Mouse (Mus musculus) ES-Bruce4 (cell line): ENCODE results near the gene Pbxip1. TPM values are rescaled to one million over a fixed set of nuclear protein-coding genes. Genes with fewer than 3 reads are reported as not detected.

Experiments
- H3K27ac ChIP-seq: 2 replicates; pipeline ENCODE4 v1.5.1; 2012; ENCODE audit warnings: low read length, inconsistent platforms; ENCODE audit not compliant: insufficient read depth
- H3K27me3 ChIP-seq: 2 replicates; pipeline ENCODE4 v1.6.1; 2012; ENCODE audit warnings: mild to moderate bottlenecking, low read length, inconsistent platforms; ENCODE audit not compliant: control insufficient read depth, poor library complexity, insufficient read depth, severe bottlenecking
- H3K36me3 ChIP-seq: 2 replicates; pipeline ENCODE4 v1.6.1; 2012; ENCODE audit warnings: inconsistent platforms, mild to moderate bottlenecking, low read length, moderate library complexity; ENCODE audit not compliant: control insufficient read depth, poor library complexity, insufficient read depth, severe bottlenecking
- H3K4me1 ChIP-seq: one replicate; pipeline ENCODE4 v1.8.1; 2011; ENCODE audit warnings: low read length; ENCODE audit not compliant: control insufficient read depth, insufficient read depth
- H3K4me3 ChIP-seq: 2 replicates; pipeline ENCODE4 v1.5.1; 2011; ENCODE audit warnings: low read depth, mild to moderate bottlenecking, low read length
- H3K9ac ChIP-seq: 2 replicates; pipeline ENCODE4 v1.6.1; 2012; ENCODE audit warnings: low read depth, mild to moderate bottlenecking, inconsistent platforms; ENCODE audit not compliant: poor library complexity, severe bottlenecking
- H3K9me3 ChIP-seq: replicated peaks from 2 replicates; pipeline ENCODE4 v1.6.1; 2012; ENCODE audit warnings: mild to moderate bottlenecking, low read length, inconsistent platforms; ENCODE audit not compliant: control insufficient read depth, poor library complexity, insufficient read depth, severe bottlenecking
- CTCF ChIP-seq: IDR thresholded peaks from one replicate; pipeline ENCODE4 v1.8.1; 2011; ENCODE audit warnings: low read depth, low read length
- EP300 ChIP-seq: IDR thresholded peaks from 2 replicates; pipeline ENCODE4 v1.6.1; 2011; ENCODE audit warnings: low read depth, low read length; ENCODE audit not compliant: insufficient read depth
- POLR2A ChIP-seq: IDR thresholded peaks from one replicate; pipeline ENCODE4 v1.8.1; 2011; ENCODE audit warnings: low read length; ENCODE audit not compliant: insufficient read depth
- polyA plus RNA-seq: library from polyadenylated mRNA; stranded (reverse); fragments of >200 nt; gene quantifications from 2 replicates; pipeline ENCODE4 v1.2.4, GENCODE M21; 2011; ENCODE audit warnings: low read depth; ENCODE audit not compliant: missing spikeins, insufficient read depth, insufficient read length

The Pbxip1 gene
- polyA plus RNA-seq, 1 experiment, result 12.2 TPM

- no peaks in the 10 kb centered on the region for H3K27me3 ChIP-seq
- no peaks in the 10 kb centered on the region for H3K36me3 ChIP-seq
- H3K4me3 ChIP-seq, result peak overlapping the region; percentile 57
- TF ChIP-seq POLR2A (no peak), EP300 (peak; percentile 85; the same call in 1 of the 2 replicates)
- peak overlapping the region; percentile 40; the same call in 1 of the 2 replicates for H3K27ac ChIP-seq
- peak overlapping the region; percentile 52 for H3K9ac ChIP-seq
- H3K4me1 ChIP-seq, result peaks cover 2% of the 10 kb centered on the region
- no peaks in the 10 kb centered on the region for H3K9me3 ChIP-seq
Measured at GRCm38 (mm10) chr3:89394894-89395256, 41.6 kb upstream of the Pbxip1 start.

- H3K27me3 ChIP-seq, result no peaks in the 10 kb centered on the region
- H3K9ac ChIP-seq, result peak overlapping the region; percentile 52; the same call in 1 of the 2 replicates
- TF ChIP-seq POLR2A, result no peak
- no peak for TF ChIP-seq EP300
- TF ChIP-seq CTCF, result no peak
- H3K4me3 ChIP-seq, result peak overlapping the region; percentile 57
- no peaks in the 10 kb centered on the region for H3K9me3 ChIP-seq
- peaks cover 2% of the 10 kb centered on the region for H3K4me1 ChIP-seq
- no peak overlapping the region; the same call in 1 of the 2 replicates for H3K27ac ChIP-seq
- H3K36me3 ChIP-seq, result no peaks in the 10 kb centered on the region
Measured at GRCm38 (mm10) chr3:89395419-89395805, 41.1 kb upstream of the Pbxip1 start.

GRCm38 (mm10) chr3:89395806-89396653, 40.5 kb upstream of the Pbxip1 start:
- no peak overlapping the region for H3K27ac ChIP-seq
- TF ChIP-seq POLR2A (no peak), CTCF (peak; percentile 82), EP300 (no peak)
- H3K36me3 ChIP-seq, result no peaks in the 10 kb centered on the region
- peak overlapping the region; percentile 60 for H3K4me3 ChIP-seq
- no peaks in the 10 kb centered on the region for H3K27me3 ChIP-seq
- H3K4me1 ChIP-seq, result no peaks in the 10 kb centered on the region
- H3K9me3 ChIP-seq, result no peaks in the 10 kb centered on the region
- peak overlapping the region; percentile 52 for H3K9ac ChIP-seq

GRCm38 (mm10) chr3:89396654-89397005, 39.9 kb upstream of the Pbxip1 start:
- peak overlapping the region; percentile 52; the same call in 1 of the 2 replicates for H3K9ac ChIP-seq

GRCm38 (mm10) chr3:89401329-89401728, 35.2 kb upstream of the Pbxip1 start:
- Histone ChIP-seq H3K4me1 (no peaks in the 10 kb centered on the region), H3K27me3 (no peaks in the 10 kb centered on the region), H3K4me3 (no peak overlapping the region), H3K27ac (no peak overlapping the region), H3K9ac (no peak overlapping the region), H3K9me3 (no peaks in the 10 kb centered on the region), H3K36me3 (no peaks in the 10 kb centered on the region)
- TF ChIP-seq CTCF (no peak), EP300 (no peak), POLR2A (no peak)

More at GRCm38 (mm10) chr3:89396654-89397005, 39.9 kb upstream of the Pbxip1 start:
- Histone ChIP-seq H3K27me3 (no peaks in the 10 kb centered on the region), H3K4me3 (no peak overlapping the region), H3K4me1 (no peaks in the 10 kb centered on the region), H3K9me3 (no peaks in the 10 kb centered on the region), H3K36me3 (no peaks in the 10 kb centered on the region), H3K27ac (no peak overlapping the region)
- TF ChIP-seq EP300 (no peak), CTCF (no peak), POLR2A (no peak)

- H3K27me3 ChIP-seq, result no peaks in the 10 kb centered on the region
- no peak within 1 kb of the TSS for H3K4me3 ChIP-seq
- H3K27ac ChIP-seq, result no peak within 1 kb of the TSS
- H3K9ac ChIP-seq, result no peak within 1 kb of the TSS
- H3K9me3 ChIP-seq, result no peaks in the 10 kb centered on the region
- TF ChIP-seq EP300 (no peak), POLR2A (no peak), CTCF (no peak)
- H3K4me1 ChIP-seq, result no peaks in the 10 kb centered on the region
- no peaks in the 10 kb centered on the region for H3K36me3 ChIP-seq
Measured at GRCm38 (mm10) chr3:89402693-89403092, 33.8 kb upstream of the Pbxip1 start, which contains the start of gene Lenep. Lenep (minus strand) TSS chr3:89402793.
